Mouse (Mus musculus) heart, embryonic 14.5 days (tissue): ENCODE data around the gene Slc43a2. TPM values are rescaled to one million over a fixed set of nuclear protein-coding genes. Genes with fewer than 3 reads are reported as not detected.

ENCODE experiments used
- ATAC-seq: fragments of 200-750 bp; cut with Nextera tagmentation; 2 replicates; pipeline ENCODE4 v1.8.0; 2017; ENCODE audit warnings: low read depth, moderate TSS enrichment; ENCODE audit not compliant: insufficient number of reproducible peaks, insufficient read depth, low FRiP score
- H3K27ac ChIP-seq, 2 experiments: fragments of 200-500 bp in 1 of 2; fragments of 300-500 bp in 1 of 2; sonication (generic) in 1 of 2; replicated peaks in 1 of 2; 2 replicates each; pipeline ENCODE4 v1.5.1; 2012 to 2014; ENCODE audit warnings: low read depth in 2 of 2, low read length in 2 of 2, control low read depth in 1 of 2, mild to moderate bottlenecking in 1 of 2, mixed read lengths in 1 of 2; ENCODE audit not compliant: control insufficient read depth in 1 of 2, insufficient read depth in 1 of 2
- H3K27me3 ChIP-seq: fragments of 300-500 bp; sonication (generic); 2 replicates; pipeline ENCODE4 v1.6.1; 2014; ENCODE audit warnings: mild to moderate bottlenecking, low read length, control low read depth; ENCODE audit not compliant: control insufficient read depth, insufficient read depth
- H3K36me3 ChIP-seq: fragments of 300-500 bp; sonication (generic); 2 replicates; pipeline ENCODE4 v1.6.1; 2014; ENCODE audit warnings: mild to moderate bottlenecking, control low read depth, low read length, mixed read lengths; ENCODE audit not compliant: control insufficient read depth, insufficient read depth
- H3K4me1 ChIP-seq, 2 experiments: fragments of 200-500 bp in 1 of 2; fragments of 300-500 bp in 1 of 2; sonication (generic) in 1 of 2; 2 replicates each; pipeline ENCODE4 v1.6.1; 2012 to 2014; ENCODE audit warnings: low read length in 2 of 2, control low read depth in 1 of 2, mixed read lengths in 1 of 2; ENCODE audit not compliant: control insufficient read depth in 2 of 2, insufficient read depth in 2 of 2
- H3K4me2 ChIP-seq: fragments of 300-500 bp; sonication (generic); 2 replicates; pipeline ENCODE4 v1.6.1; 2014; ENCODE audit warnings: mild to moderate bottlenecking, low read length
- H3K4me3 ChIP-seq, 2 experiments: fragments of 200-500 bp in 1 of 2; fragments of 300-500 bp in 1 of 2; sonication (generic) in 1 of 2; 2 replicates each; pipeline ENCODE4 v1.5.1; 2012 to 2014; ENCODE audit warnings: low read length in 2 of 2, mild to moderate bottlenecking in 2 of 2, control low read depth in 1 of 2, low read depth in 1 of 2, moderate library complexity in 1 of 2; ENCODE audit not compliant: control insufficient read depth in 1 of 2, insufficient read depth in 1 of 2
- H3K9ac ChIP-seq: fragments of 300-500 bp; sonication (generic); 2 replicates; pipeline ENCODE4 v1.6.1; 2014; ENCODE audit warnings: mild to moderate bottlenecking, low read length
- H3K9me3 ChIP-seq: fragments of 300-500 bp; sonication (generic); 2 replicates; pipeline ENCODE4 v1.6.1; 2016; ENCODE audit warnings: low read length, control low read depth; ENCODE audit not compliant: control insufficient read depth
- whole genome bisulfite sequencing: fragments of 180-500 bp; shearing (Covaris S2); extraction: QIAGEN DNeasy Blood & Tissue Kit; methylation state at CpG from one replicate; pipeline ENCODE4 v1.1.7; 2014; 5-methylcytosine and 5-hydroxymethylcytosine counted together
- polyA plus RNA-seq: library from polyadenylated mRNA; unstranded; fragments of >200 nt; fragmentation: Nextera tagmentation; extraction: Ambion mirVana; gene quantifications from 2 replicates; pipeline ENCODE4 v1.2.1, GENCODE M21; 2014

The Slc43a2 gene
- polyA plus RNA-seq, 1 experiment from 2014 or later, result 1.9 TPM

GRCm38 (mm10) chr11:75571126-75571990, 39.9 kb downstream of the Slc43a2 start:
- Histone ChIP-seq H3K4me1 (peaks cover 18 to 25% of the 10 kb centered on the region in 2 experiments), H3K27ac (no peak overlapping the region), H3K27me3 (peaks cover 23% of the 10 kb centered on the region), H3K9me3 (no peaks in the 10 kb centered on the region), H3K4me3 (no peak overlapping the region), H3K36me3 (peaks cover 5% of the 10 kb centered on the region; the same call in 1 of the 2 replicates), H3K4me2 (no peak overlapping the region), H3K9ac (no peak overlapping the region)
- WGBS, result 70% methylated on average over 13 of the region's 14 CpGs
- no peak for ATAC-seq

GRCm38 (mm10) chr11:75572301-75572791, 40.9 kb downstream of the Slc43a2 start:
- 33% methylated on average over 10 of the region's 10 CpGs for WGBS
- H3K4me1 ChIP-seq, result peaks cover 13 to 15% of the 10 kb centered on the region in 2 experiments
- H3K4me3 ChIP-seq, result no peak overlapping the region
- no peak overlapping the region for H3K27ac ChIP-seq
- H3K27me3 ChIP-seq, result peaks cover 23% of the 10 kb centered on the region
- 0 out of 2 replicates have a peak overlapping the region, but pooled peaks have one; percentile 31 for H3K9ac ChIP-seq
- ATAC-seq, result no peak
- no peaks in the 10 kb centered on the region for H3K9me3 ChIP-seq
- H3K4me2 ChIP-seq, result no peak overlapping the region
- H3K36me3 ChIP-seq, result peaks cover 5% of the 10 kb centered on the region; the same call in 1 of the 2 replicates

GRCm38 (mm10) chr11:75572854-75573650, 41.6 kb downstream of the Slc43a2 start:
- Histone ChIP-seq H3K4me1 (peaks cover 8 to 13% of the 10 kb centered on the region in 2 experiments), H3K9ac (0 out of 2 replicates have a peak overlapping the region, but pooled peaks have one; percentile 31), H3K27ac (0 out of 4 replicates have a peak overlapping the region, but pooled peaks of 1 of the 2 experiments have one; percentile 1), H3K4me3 (no peak overlapping the region), H3K27me3 (peaks cover 23% of the 10 kb centered on the region), H3K36me3 (peaks cover 5% of the 10 kb centered on the region; the same call in 1 of the 2 replicates), H3K4me2 (peak overlapping the region; percentile 19; the same call in 1 of the 2 replicates), H3K9me3 (no peaks in the 10 kb centered on the region)
- peak; percentile 84 for ATAC-seq
- WGBS, result 9% methylated on average over 12 of the region's 12 CpGs

- no peaks in the 10 kb centered on the region for H3K36me3 ChIP-seq
- H3K4me3 ChIP-seq, result no peak overlapping the region
- H3K4me1 ChIP-seq, result peaks cover 8 to 13% of the 10 kb centered on the region in 2 experiments
- H3K9ac ChIP-seq, result no peak overlapping the region
- H3K27me3 ChIP-seq, result peaks cover 10% of the 10 kb centered on the region
- no peak for ATAC-seq
- 76% methylated on average over 5 of the region's 5 CpGs for WGBS
- no peak overlapping the region for H3K27ac ChIP-seq
- H3K4me2 ChIP-seq, result no peak overlapping the region
- no peaks in the 10 kb centered on the region for H3K9me3 ChIP-seq
Measured at GRCm38 (mm10) chr11:75574378-75575123, 43.1 kb downstream of the Slc43a2 start.

GRCm38 (mm10) chr11:75575560-75576123, 44.1 kb downstream of the Slc43a2 start:
- peaks cover 6% of the 10 kb centered on the region for H3K27me3 ChIP-seq
- 71% methylated on average over 9 of the region's 9 CpGs for WGBS
- H3K4me2 ChIP-seq, result no peak overlapping the region
- no peak overlapping the region for H3K9ac ChIP-seq
- no peaks in the 10 kb centered on the region for H3K9me3 ChIP-seq
- no peak for ATAC-seq
- H3K36me3 ChIP-seq, result no peaks in the 10 kb centered on the region
- H3K4me3 ChIP-seq, result no peak overlapping the region
- no peak overlapping the region for H3K27ac ChIP-seq
- peaks cover 8 to 13% of the 10 kb centered on the region in 2 experiments for H3K4me1 ChIP-seq

GRCm38 (mm10) chr11:75578609-75579008, 47.1 kb downstream of the Slc43a2 start:
- no peak overlapping the region for H3K4me2 ChIP-seq
- no peak for ATAC-seq
- H3K4me3 ChIP-seq, result no peak overlapping the region
- H3K27ac ChIP-seq, result no peak overlapping the region
- H3K27me3 ChIP-seq, result no peaks in the 10 kb centered on the region; the same call in 1 of the 2 replicates
- no peak overlapping the region for H3K9ac ChIP-seq
- H3K4me1 ChIP-seq, result peaks cover 0 to 3% of the 10 kb centered on the region in 2 experiments; a peak in 1 of 4 replicates
- no peaks in the 10 kb centered on the region for H3K9me3 ChIP-seq
- 74% methylated on average over 5 of the region's 5 CpGs for WGBS
- no peaks in the 10 kb centered on the region for H3K36me3 ChIP-seq
